Mouse (Mus musculus) megakaryocyte, embryonic 14.5 days (primary cell): ENCODE results near the gene Hoxd10.

Experiments used
- FLI1 ChIP-seq: IDR thresholded peaks from 2 replicates; pipeline ENCODE4 v1.6.1; 2012; ENCODE audit warnings: low read length, inconsistent platforms, mixed read lengths
- GATA1 ChIP-seq: IDR thresholded peaks from 3 replicates; pipeline ENCODE4 v1.6.1; 2012; ENCODE audit warnings: mixed read lengths, low read length, inconsistent platforms, borderline replicate concordance

- TF ChIP-seq GATA1 = no peak
- no peak for TF ChIP-seq FLI1
Measured at GRCm38 (mm10) chr2:74721882-74722281, 30.2 kb downstream of the Hoxd10 start.
